Mouse (Mus musculus): ENCODE results near the gene Smim23.

GRCm38 (mm10) chr11:32846682-32847222 is 22.3 kb upstream of the Smim23 start:
- no peak for TF ChIP-seq GATA1 (IDR thresholded peaks at IDR 0.05; ENCODE audit: borderline replicate concordance, low read length)
- TF ChIP-seq FLI1 (IDR thresholded peaks at IDR 0.05; ENCODE audit: low read length): no peak

Measured in megakaryocyte, embryonic 14.5 days (primary cell).